Mouse (Mus musculus): ENCODE results near the gene Ldlrad3. TPM values are rescaled to one million over a fixed set of nuclear protein-coding genes. Genes with fewer than 3 reads are reported as not detected.
A peak's percentile ranks its signal among the peaks of the same experiment; 100 is the strongest.

The Ldlrad3 gene
- polyA plus RNA-seq, 2 experiments, result 2.1 to 2.9 TPM

DNA sequence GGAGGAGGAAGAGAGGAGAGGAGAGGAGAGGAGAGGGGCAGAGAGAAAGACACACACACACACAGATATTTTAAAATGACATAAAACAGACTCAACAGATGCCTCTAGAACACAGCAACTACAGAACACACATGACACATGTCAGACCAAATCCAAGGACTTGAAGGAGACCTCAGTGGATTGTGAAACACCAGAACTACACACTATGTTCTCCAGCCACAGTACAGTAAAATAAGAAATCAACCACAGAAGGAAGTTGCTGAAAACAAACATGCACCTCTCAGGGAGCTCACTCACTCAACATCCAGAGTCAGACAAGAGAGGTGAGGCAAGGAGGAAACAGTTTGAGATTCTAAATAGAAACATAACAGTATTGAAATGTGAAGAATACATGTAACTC, 103.4 kb downstream of the Ldlrad3 start:
- no peak for DNase-seq (ENCODE audit: low read depth in 3 of 3, low spot score in 3 of 3)
- H3K4me2 ChIP-seq (ENCODE audit: low read depth), result no peak overlapping the region
- no peaks in the 10 kb centered on the region for H3K4me1 ChIP-seq (replicated peaks; ENCODE audit: control insufficient read depth in 2 of 2, insufficient read depth in 2 of 2, low read length in 1 of 2)
- H3K9ac ChIP-seq (replicated peaks), result no peak overlapping the region
- ATAC-seq (ENCODE audit: insufficient read depth), result no peak
- no peaks in the 10 kb centered on the region for H3K36me3 ChIP-seq (replicated peaks; ENCODE audit: control insufficient read depth, insufficient read depth, low read depth)
- H3K27ac ChIP-seq, result no peak overlapping the region
- no peak overlapping the region for H3K4me3 ChIP-seq (ENCODE audit: insufficient read depth in 1 of 2, low read depth in 2 of 2, low read length in 2 of 2)
- no peaks in the 10 kb centered on the region for H3K9me3 ChIP-seq (ENCODE audit: control insufficient read depth, low read length)
- no peaks in the 10 kb centered on the region for H3K27me3 ChIP-seq (ENCODE audit: control insufficient read depth, insufficient read depth, low read length)
- TF ChIP-seq EP300 (IDR thresholded peaks at IDR 0.05; ENCODE audit: low read depth), result no peak
- TF ChIP-seq CTCF (IDR thresholded peaks at IDR 0.05; ENCODE audit: low read depth), result no peak

DNA sequence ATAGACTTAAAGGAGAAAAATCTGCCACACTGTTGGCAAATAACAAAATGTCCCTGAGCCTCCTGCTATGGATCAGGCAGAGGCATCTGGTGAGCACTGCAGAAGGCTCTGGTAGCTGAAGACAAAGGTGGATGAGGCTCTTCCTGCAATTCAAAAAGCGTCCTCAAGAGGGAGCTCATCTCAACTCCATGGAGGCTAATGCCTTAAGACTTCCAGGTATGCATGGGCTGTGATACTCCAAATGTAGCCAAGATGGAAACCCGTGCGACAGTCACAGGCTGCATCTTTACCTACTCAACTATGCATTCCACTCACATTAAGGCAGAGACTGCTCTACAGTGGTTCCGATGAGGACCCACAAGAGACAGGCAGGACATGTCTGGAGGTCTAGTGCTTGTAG, 108.6 kb downstream of the Ldlrad3 start:
- Histone ChIP-seq H3K27ac (no peak overlapping the region), H3K4me1 (replicated peaks; ENCODE audit: control insufficient read depth in 2 of 2, insufficient read depth in 2 of 2, low read length in 1 of 2) (no peaks in the 10 kb centered on the region), H3K27me3 (ENCODE audit: control insufficient read depth, insufficient read depth, low read length) (no peaks in the 10 kb centered on the region), H3K36me3 (replicated peaks; ENCODE audit: control insufficient read depth, insufficient read depth, low read depth) (no peaks in the 10 kb centered on the region), H3K9me3 (ENCODE audit: control insufficient read depth, low read length) (no peaks in the 10 kb centered on the region), H3K4me2 (ENCODE audit: low read depth) (no peak overlapping the region), H3K9ac (replicated peaks) (no peak overlapping the region), H3K4me3 (ENCODE audit: insufficient read depth in 1 of 2, low read depth in 2 of 2, low read length in 2 of 2) (no peak overlapping the region)
- peak; percentile 9 to 26 (median 22) for DNase-seq (ENCODE audit: low read depth in 3 of 3, low spot score in 3 of 3)
- ATAC-seq (ENCODE audit: insufficient read depth), result no peak
- TF ChIP-seq EP300 (IDR thresholded peaks at IDR 0.05; ENCODE audit: low read depth) (no peak), CTCF (IDR thresholded peaks at IDR 0.05; ENCODE audit: low read depth) (peak; percentile 73)
- 34% methylated on average over 4 of the region's 4 CpGs for WGBS (ENCODE audit: insufficient replicate concordance)

DNA sequence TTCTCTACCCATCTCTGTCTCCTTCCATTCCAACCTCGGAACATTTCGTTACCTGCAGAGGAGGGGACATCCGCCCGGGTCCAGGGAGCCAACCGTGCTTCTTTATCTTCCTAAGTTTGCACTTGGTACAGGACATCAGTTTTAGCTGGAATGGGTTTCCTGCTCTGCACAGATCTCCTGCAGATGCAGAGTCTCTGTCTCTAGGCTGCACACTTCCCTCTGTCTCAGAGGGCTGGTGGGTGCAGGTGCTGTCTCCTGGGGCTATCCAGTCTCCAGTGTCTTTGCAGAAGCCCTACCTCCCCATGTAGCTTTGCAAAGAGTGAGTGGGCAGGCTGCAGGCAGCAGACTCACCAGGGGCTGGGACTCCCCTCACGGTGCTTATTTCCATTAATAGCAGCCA, 109.9 kb downstream of the Ldlrad3 start:
- H3K4me2 ChIP-seq (ENCODE audit: low read depth), result no peak overlapping the region
- no peak for ATAC-seq (ENCODE audit: insufficient read depth)
- H3K36me3 ChIP-seq (replicated peaks; ENCODE audit: control insufficient read depth, insufficient read depth, low read depth), result no peaks in the 10 kb centered on the region
- H3K4me3 ChIP-seq (ENCODE audit: insufficient read depth in 1 of 2, low read depth in 2 of 2, low read length in 2 of 2), result no peak overlapping the region
- H3K4me1 ChIP-seq (replicated peaks; ENCODE audit: control insufficient read depth in 2 of 2, insufficient read depth in 2 of 2, low read length in 1 of 2), result no peaks in the 10 kb centered on the region
- DNase-seq (ENCODE audit: low read depth in 3 of 3, low spot score in 3 of 3), result no peak
- 60% methylated on average over 6 of the region's 6 CpGs for WGBS (ENCODE audit: insufficient replicate concordance)
- no peaks in the 10 kb centered on the region for H3K27me3 ChIP-seq (ENCODE audit: control insufficient read depth, insufficient read depth, low read length)
- TF ChIP-seq CTCF (IDR thresholded peaks at IDR 0.05; ENCODE audit: low read depth) (no peak), EP300 (IDR thresholded peaks at IDR 0.05; ENCODE audit: low read depth) (no peak)
- H3K9ac ChIP-seq (replicated peaks), result no peak overlapping the region
- H3K27ac ChIP-seq, result no peak overlapping the region
- no peaks in the 10 kb centered on the region for H3K9me3 ChIP-seq (ENCODE audit: control insufficient read depth, low read length)

DNA sequence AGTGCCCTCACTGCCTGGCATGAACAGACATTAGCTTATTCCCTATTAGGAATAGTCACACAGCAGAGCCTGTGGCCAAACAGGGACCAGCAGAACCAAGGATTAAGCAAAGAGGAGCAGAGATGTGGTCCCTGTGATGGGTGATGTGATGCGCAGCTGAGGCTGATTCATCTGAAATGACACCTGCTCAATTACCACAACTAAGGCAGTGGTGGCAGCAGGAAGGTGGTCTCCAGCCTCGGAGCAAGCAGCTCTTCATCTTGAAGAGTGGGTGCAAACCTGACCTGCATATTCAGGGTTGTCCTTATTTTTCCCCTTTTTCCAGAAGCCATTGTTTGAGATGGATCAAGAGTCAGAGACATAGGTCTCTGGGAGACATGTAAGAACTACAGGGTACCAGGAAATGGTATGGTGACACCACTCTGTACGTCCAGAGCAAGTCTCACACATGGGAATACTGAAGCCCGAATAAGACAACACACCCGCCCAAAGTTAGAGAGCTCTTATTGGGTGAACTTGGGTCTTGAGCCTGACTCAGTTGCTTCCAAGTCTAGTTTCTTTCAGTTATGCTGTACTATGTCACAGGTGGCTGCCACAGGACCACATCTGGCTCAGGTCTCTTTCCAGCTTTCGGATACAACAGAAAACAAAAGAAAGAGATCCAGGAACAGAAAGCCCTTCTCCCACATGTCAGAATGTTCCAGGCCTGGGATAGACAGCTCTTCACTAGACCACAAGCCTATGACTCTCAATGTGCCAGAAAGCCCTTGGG, 112.7 kb downstream of the Ldlrad3 start:
- no peak for DNase-seq (ENCODE audit: low read depth in 3 of 3, low spot score in 3 of 3)

DNA sequence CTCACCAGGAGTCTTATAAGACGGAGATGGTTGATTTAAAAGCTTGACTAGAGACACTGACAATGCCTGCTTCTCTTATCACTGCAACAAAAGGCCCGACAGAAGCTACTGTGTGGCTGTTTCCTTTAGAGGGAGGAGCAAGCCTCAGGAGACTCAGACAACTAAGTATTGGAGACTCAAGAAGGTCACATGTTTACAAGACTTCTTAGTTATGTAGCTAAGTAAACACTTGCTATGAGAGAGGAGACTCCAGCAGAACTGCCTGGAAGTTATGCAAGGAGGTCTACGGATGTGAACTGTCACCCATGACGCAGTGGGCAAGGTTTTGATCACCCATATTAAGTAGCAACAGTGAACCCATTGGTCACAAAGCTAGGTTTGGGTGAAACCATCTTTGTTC, 113.3 kb downstream of the Ldlrad3 start:
- 58% methylated on average over 4 of the region's 4 CpGs for WGBS (ENCODE audit: insufficient replicate concordance)
- no peak overlapping the region for H3K27ac ChIP-seq

More for the DNA sequence above, 112.7 kb downstream of the Ldlrad3 start:
- H3K4me3 ChIP-seq (ENCODE audit: insufficient read depth in 1 of 2, low read depth in 2 of 2, low read length in 2 of 2), result no peak overlapping the region
- H3K27me3 ChIP-seq (ENCODE audit: control insufficient read depth, insufficient read depth, low read length), result no peaks in the 10 kb centered on the region
- no peak overlapping the region for H3K4me2 ChIP-seq (ENCODE audit: low read depth)
- H3K27ac ChIP-seq, result no peak overlapping the region
- H3K9ac ChIP-seq (replicated peaks), result no peak overlapping the region
- no peak for ATAC-seq (ENCODE audit: insufficient read depth)
- no peaks in the 10 kb centered on the region for H3K9me3 ChIP-seq (ENCODE audit: control insufficient read depth, low read length)
- TF ChIP-seq CTCF (IDR thresholded peaks at IDR 0.05; ENCODE audit: low read depth), result no peak
- TF ChIP-seq EP300 (IDR thresholded peaks at IDR 0.05; ENCODE audit: low read depth), result no peak
- no peaks in the 10 kb centered on the region for H3K36me3 ChIP-seq (replicated peaks; ENCODE audit: control insufficient read depth, insufficient read depth, low read depth)
- 67% methylated on average over 6 of the region's 6 CpGs for WGBS (ENCODE audit: insufficient replicate concordance)
- H3K4me1 ChIP-seq (replicated peaks; ENCODE audit: control insufficient read depth in 2 of 2, insufficient read depth in 2 of 2, low read length in 1 of 2), result no peaks in the 10 kb centered on the region

More for the DNA sequence above, 113.3 kb downstream of the Ldlrad3 start:
- DNase-seq (ENCODE audit: low read depth in 3 of 3, low spot score in 3 of 3), result no peak
- H3K36me3 ChIP-seq (replicated peaks; ENCODE audit: control insufficient read depth, insufficient read depth, low read depth), result no peaks in the 10 kb centered on the region
- no peaks in the 10 kb centered on the region for H3K4me1 ChIP-seq (replicated peaks; ENCODE audit: control insufficient read depth in 2 of 2, insufficient read depth in 2 of 2, low read length in 1 of 2)
- H3K4me3 ChIP-seq (ENCODE audit: insufficient read depth in 1 of 2, low read depth in 2 of 2, low read length in 2 of 2), result no peak overlapping the region
- H3K4me2 ChIP-seq (ENCODE audit: low read depth), result no peak overlapping the region
- no peaks in the 10 kb centered on the region for H3K27me3 ChIP-seq (ENCODE audit: control insufficient read depth, insufficient read depth, low read length)
- H3K9ac ChIP-seq (replicated peaks), result no peak overlapping the region
- no peak for TF ChIP-seq EP300 (IDR thresholded peaks at IDR 0.05; ENCODE audit: low read depth)
- TF ChIP-seq CTCF (IDR thresholded peaks at IDR 0.05; ENCODE audit: low read depth), result no peak
- no peak for ATAC-seq (ENCODE audit: insufficient read depth)
- H3K9me3 ChIP-seq (ENCODE audit: control insufficient read depth, low read length), result no peaks in the 10 kb centered on the region
